Mouse (Mus musculus) right cerebral cortex, postnatal 25 days (tissue): Measurements from ENCODE around the gene Zfp110.

Source experiments
- DNase-seq: peaks from one replicate; pipeline ENCODE4 v3.0.0; 2022

The Zfp110 gene

GRCm38 (mm10) chr7:12897655-12898410, 63.3 kb downstream of the Zfp110 start, which contains the start of gene Zscan22:
Gene Zscan22, plus strand, starts transcription at chr7:12897815.
- peak; percentile 93 for DNase-seq
